ENCODE assay signal across 8 mouse cellular contexts in the genomic region with DNA sequence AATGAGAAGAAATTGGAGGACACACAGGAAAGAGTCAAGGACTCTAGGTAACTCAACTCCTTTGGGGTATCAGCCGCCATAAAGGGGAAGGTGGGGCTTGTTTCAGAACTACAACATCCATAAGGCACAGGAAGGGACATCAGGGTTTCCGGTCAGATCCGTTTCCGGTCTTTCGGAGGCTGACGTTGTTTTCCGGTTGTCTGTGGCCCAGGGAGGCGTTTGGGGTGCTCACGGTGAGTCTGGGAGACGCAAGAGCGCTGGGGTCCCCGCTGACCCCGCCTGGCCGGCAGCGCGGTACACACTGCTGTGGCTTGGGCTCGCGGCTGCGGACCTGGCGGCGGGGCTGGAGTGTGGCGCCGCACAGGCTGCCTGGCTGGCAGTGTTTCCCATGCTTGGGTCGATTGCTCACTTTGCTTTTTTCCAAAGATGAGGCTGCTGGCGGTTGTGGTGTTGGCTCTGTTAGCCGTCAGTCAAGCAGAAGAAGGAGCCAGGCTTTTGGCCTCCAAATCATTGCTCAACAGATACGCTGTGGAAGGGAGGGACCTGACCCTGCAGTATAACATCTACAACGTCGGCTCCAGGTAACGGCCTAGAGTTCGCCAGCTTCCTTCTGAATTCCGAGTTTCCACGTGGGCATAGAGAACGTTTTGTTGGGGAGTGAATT. TPM values are rescaled to one million over a fixed set of nuclear protein-coding genes. Genes with fewer than 3 reads are reported as not detected.
DNase-seq lines count a peak whose midpoint lies in the region; ATAC-seq and TF ChIP-seq lines count a peak whose summit lies in the region.

No protein-coding gene starts in this region.

- no peaks in the 10 kb centered on the region for H3K9me3 ChIP-seq in ES-Bruce4 (replicated peaks; ENCODE audit: control insufficient read depth, insufficient read depth, low read length, poor library complexity, severe bottlenecking)
- H3K9me3 ChIP-seq in forebrain, embryonic 12.5 days = no peaks in the 10 kb centered on the region
- no peaks in the 10 kb centered on the region for H3K9me3 ChIP-seq in heart, postnatal 0 days (replicated peaks; ENCODE audit: control insufficient read depth, low read length)
- no peaks in the 10 kb centered on the region for H3K9me3 ChIP-seq in liver, embryonic 14.5 days (ENCODE audit: control insufficient read depth, low read length)
- H3K9me3 ChIP-seq in neural tube, embryonic 11.5 days (ENCODE audit: control insufficient read depth, low read length) = no peaks in the 10 kb centered on the region
- no peaks in the 10 kb centered on the region for H3K9me3 ChIP-seq in stomach, embryonic 16.5 days (replicated peaks; ENCODE audit: control insufficient read depth, low read length)

- no peak for TF ChIP-seq CTCF in ES-Bruce4 (IDR thresholded peaks at IDR 0.05; ENCODE audit: low read depth, low read length)
- no peak for TF ChIP-seq CTCF in heart, postnatal 0 days (IDR thresholded peaks at IDR 0.05; ENCODE audit: low read depth)
- no peak for TF ChIP-seq CTCF in liver, embryonic 14.5 days (IDR thresholded peaks at IDR 0.05; ENCODE audit: low read depth)

- H3K4me3 ChIP-seq in ES-Bruce4 (ENCODE audit: low read depth, low read length) = peak overlapping the region; percentile 99
- H3K4me3 ChIP-seq in forebrain, embryonic 12.5 days (replicated peaks) = peak overlapping the region; percentile 85
- peak overlapping the region; percentile 79 for H3K4me3 ChIP-seq in heart, postnatal 0 days (ENCODE audit: low read depth, low read length)
- H3K4me3 ChIP-seq in liver, embryonic 14.5 days (ENCODE audit: insufficient read depth in 1 of 2, low read depth in 2 of 2, low read length in 2 of 2) = peak overlapping the region; percentile 90 to 97
- H3K4me3 ChIP-seq in neural tube, embryonic 11.5 days (ENCODE audit: low read depth, low read length) = peak overlapping the region; percentile 96
- peak overlapping the region; percentile 99 for H3K4me3 ChIP-seq in stomach, embryonic 16.5 days (replicated peaks; ENCODE audit: low read length)

- H3K27ac ChIP-seq in ES-Bruce4 (ENCODE audit: insufficient read depth, low read length) = peak overlapping the region; percentile 82
- H3K27ac ChIP-seq in forebrain, embryonic 12.5 days = 0 out of 2 replicates have a peak overlapping the region, but pooled peaks have one; percentile 51
- peak overlapping the region; percentile 66 for H3K27ac ChIP-seq in heart, postnatal 0 days (ENCODE audit: low read depth)
- H3K27ac ChIP-seq in liver, embryonic 14.5 days = peak overlapping the region; percentile 65
- peak overlapping the region; percentile 27; the same call in 1 of the 2 replicates for H3K27ac ChIP-seq in neural tube, embryonic 11.5 days (ENCODE audit: low read depth, low read length)
- H3K27ac ChIP-seq in stomach, embryonic 16.5 days (ENCODE audit: low read length) = peak overlapping the region; percentile 68

- H3K4me2 ChIP-seq in forebrain, embryonic 12.5 days = peak overlapping the region; percentile 85
- peak overlapping the region; percentile 80 for H3K4me2 ChIP-seq in heart, postnatal 0 days (ENCODE audit: low read depth, low read length)
- H3K4me2 ChIP-seq in liver, embryonic 14.5 days (ENCODE audit: low read depth) = peak overlapping the region; percentile 86
- H3K4me2 ChIP-seq in neural tube, embryonic 11.5 days (ENCODE audit: low read depth) = peak overlapping the region; percentile 58
- peak overlapping the region; percentile 90 for H3K4me2 ChIP-seq in stomach, embryonic 16.5 days (ENCODE audit: low read depth, low read length)

- no peak for TF ChIP-seq EP300 in ES-Bruce4 (IDR thresholded peaks at IDR 0.05; ENCODE audit: insufficient read depth, low read depth, low read length)
- TF ChIP-seq EP300 in heart, postnatal 0 days (IDR thresholded peaks at IDR 0.05; ENCODE audit: low read depth) = no peak
- no peak for TF ChIP-seq EP300 in liver, embryonic 14.5 days (IDR thresholded peaks at IDR 0.05; ENCODE audit: low read depth)

- WGBS in forebrain, embryonic 12.5 days = under 1% methylated on average over 34 of the region's 34 CpGs
- under 1% methylated on average over 34 of the region's 34 CpGs for WGBS in heart, postnatal 0 days
- under 1% methylated on average over 34 of the region's 34 CpGs for WGBS in liver, embryonic 14.5 days (ENCODE audit: insufficient replicate concordance)
- under 1% methylated on average over 34 of the region's 34 CpGs for WGBS in neural tube, embryonic 11.5 days
- WGBS in stomach, embryonic 16.5 days = under 1% methylated on average over 34 of the region's 34 CpGs

- peak; percentile 17 for TF ChIP-seq POLR2A in ES-Bruce4 (IDR thresholded peaks at IDR 0.05; ENCODE audit: insufficient read depth, low read length)

- no peaks in the 10 kb centered on the region for H3K27me3 ChIP-seq in ES-Bruce4 (ENCODE audit: control insufficient read depth, insufficient read depth, low read length, poor library complexity, severe bottlenecking)
- no peaks in the 10 kb centered on the region for H3K27me3 ChIP-seq in forebrain, embryonic 12.5 days
- no peaks in the 10 kb centered on the region for H3K27me3 ChIP-seq in heart, postnatal 0 days (ENCODE audit: control insufficient read depth, insufficient read depth, low read length)
- H3K27me3 ChIP-seq in liver, embryonic 14.5 days (ENCODE audit: control insufficient read depth, insufficient read depth, low read length) = no peaks in the 10 kb centered on the region
- H3K27me3 ChIP-seq in neural tube, embryonic 11.5 days (ENCODE audit: control insufficient read depth, insufficient read depth, low read length) = no peaks in the 10 kb centered on the region
- no peaks in the 10 kb centered on the region for H3K27me3 ChIP-seq in stomach, embryonic 16.5 days (ENCODE audit: control insufficient read depth, insufficient read depth, low read length)

- peak; percentile 76 for DNase-seq in c-Kit-positive CD71-positive TER-119-positive erythroid progenitor cells, embryonic 14.5 days (ENCODE audit: low spot score)
- peak; percentile 79 for DNase-seq in heart, postnatal 0 days (ENCODE audit: low spot score)
- peak; percentile 87 to 89 for DNase-seq in kidney, postnatal 36 days
- peak; percentile 76 to 77 (median 76) for DNase-seq in liver, embryonic 14.5 days (ENCODE audit: low read depth in 3 of 3, low spot score in 3 of 3)
- peak; percentile 79 for DNase-seq in neural tube, embryonic 11.5 days (ENCODE audit: low spot score)

- H3K9ac ChIP-seq in ES-Bruce4 (ENCODE audit: low read depth, poor library complexity, severe bottlenecking) = peak overlapping the region; percentile 89
- peak overlapping the region; percentile 80 for H3K9ac ChIP-seq in forebrain, embryonic 12.5 days
- peak overlapping the region; percentile 70 for H3K9ac ChIP-seq in heart, postnatal 0 days (replicated peaks; ENCODE audit: low read depth, low read length)
- H3K9ac ChIP-seq in liver, embryonic 14.5 days (replicated peaks) = peak overlapping the region; percentile 95
- peak overlapping the region; percentile 77 for H3K9ac ChIP-seq in neural tube, embryonic 11.5 days (ENCODE audit: low read length)
- peak overlapping the region; percentile 98 for H3K9ac ChIP-seq in stomach, embryonic 16.5 days (ENCODE audit: low read length)

- ATAC-seq in forebrain, embryonic 12.5 days (ENCODE audit: low FRiP score) = peak; percentile 83
- ATAC-seq in heart, postnatal 0 days (ENCODE audit: insufficient read depth, low read depth) = peak; percentile 91
- peak; percentile 83 for ATAC-seq in liver, embryonic 14.5 days (ENCODE audit: insufficient read depth)
- ATAC-seq in neural tube, embryonic 11.5 days (ENCODE audit: insufficient read depth, low FRiP score, low TSS enrichment) = peak; percentile 55; the same call in 1 of the 2 replicates
- peak; percentile 89 for ATAC-seq in stomach, embryonic 16.5 days (ENCODE audit: insufficient read depth, low FRiP score)

- peaks cover 46% of the 10 kb centered on the region for H3K36me3 ChIP-seq in ES-Bruce4 (ENCODE audit: control insufficient read depth, insufficient read depth, low read length, poor library complexity, severe bottlenecking)
- H3K36me3 ChIP-seq in forebrain, embryonic 12.5 days (replicated peaks) = peaks cover 33% of the 10 kb centered on the region
- peaks cover 26% of the 10 kb centered on the region for H3K36me3 ChIP-seq in heart, postnatal 0 days (replicated peaks; ENCODE audit: control insufficient read depth, insufficient read depth, low read length)
- peaks cover 11% of the 10 kb centered on the region for H3K36me3 ChIP-seq in liver, embryonic 14.5 days (replicated peaks; ENCODE audit: control insufficient read depth, insufficient read depth, low read depth)
- H3K36me3 ChIP-seq in neural tube, embryonic 11.5 days (ENCODE audit: control insufficient read depth, insufficient read depth, low read length) = peaks cover 4% of the 10 kb centered on the region; the same call in 1 of the 2 replicates
- peaks cover 11% of the 10 kb centered on the region; the same call in 1 of the 2 replicates for H3K36me3 ChIP-seq in stomach, embryonic 16.5 days (ENCODE audit: control insufficient read depth, insufficient read depth, low read length)

- peaks cover 1% of the 10 kb centered on the region for H3K4me1 ChIP-seq in ES-Bruce4 (ENCODE audit: control insufficient read depth, insufficient read depth, low read length)
- H3K4me1 ChIP-seq in forebrain, embryonic 12.5 days = peaks cover 16% of the 10 kb centered on the region
- peaks cover 7% of the 10 kb centered on the region; the same call in 1 of the 2 replicates for H3K4me1 ChIP-seq in heart, postnatal 0 days (ENCODE audit: control insufficient read depth, insufficient read depth)
- peaks cover 8 to 13% of the 10 kb centered on the region in 2 experiments; a peak in 3 of 4 replicates for H3K4me1 ChIP-seq in liver, embryonic 14.5 days (replicated peaks; ENCODE audit: control insufficient read depth in 2 of 2, insufficient read depth in 2 of 2, low read length in 1 of 2)
- H3K4me1 ChIP-seq in neural tube, embryonic 11.5 days (ENCODE audit: control insufficient read depth, insufficient read depth, low read length) = 0 out of 2 replicates have a peak, but pooled peaks cover 3% of the 10 kb centered on the region
- H3K4me1 ChIP-seq in stomach, embryonic 16.5 days (ENCODE audit: control insufficient read depth, insufficient read depth, low read length) = peaks cover 16% of the 10 kb centered on the region

RNA-seq across cellular contexts. Expression of a gene that starts 3.9 kb away (rescaled TPM):
- polyA plus RNA-seq in ES-Bruce4 (2011; ENCODE audit: insufficient read depth, insufficient read length, low read depth, missing spikeins) = 348 and 382 TPM in 2 replicates
- polyA plus RNA-seq in forebrain, embryonic 12.5 days (2016; fragmentation: Nextera tagmentation; extraction: Ambion mirVana) = 118 and 135 TPM in 2 replicates
- 246 and 286 TPM in 2 replicates for total RNA-seq in heart, postnatal 0 days (2014; rRNA removed; ENCODE audit: low replicate concordance)
- 144 and 146 TPM in 2 replicates for polyA plus RNA-seq in heart, postnatal 0 days (2015; fragmentation: Nextera tagmentation; extraction: Ambion mirVana)
- 165 and 230 TPM in 2 replicates for polyA plus RNA-seq in liver, embryonic 14.5 days (2012; rRNA removed)
- polyA plus RNA-seq in liver, embryonic 14.5 days (2014; fragmentation: Nextera tagmentation; extraction: Ambion mirVana) = 168 and 173 TPM in 2 replicates
- 185 and 195 TPM in 2 replicates for polyA plus RNA-seq in neural tube, embryonic 11.5 days (2014; fragmentation: Nextera tagmentation; extraction: Ambion mirVana)
- 307 and 360 TPM in 2 replicates for polyA plus RNA-seq in stomach, embryonic 16.5 days (2015; fragmentation: Nextera tagmentation; extraction: Ambion mirVana)

RNA-seq across cellular contexts. Expression of a gene that starts 26.0 kb away (rescaled TPM):
- 118 and 133 TPM in 2 replicates for polyA plus RNA-seq in ES-Bruce4 (2011; ENCODE audit: insufficient read depth, insufficient read length, low read depth, missing spikeins)
- 64.1 and 64.4 TPM in 2 replicates for polyA plus RNA-seq in forebrain, embryonic 12.5 days (2016; fragmentation: Nextera tagmentation; extraction: Ambion mirVana)
- total RNA-seq in heart, postnatal 0 days (2014; rRNA removed; ENCODE audit: low replicate concordance) = 74.9 and 82.4 TPM in 2 replicates
- 18.3 and 19.0 TPM in 2 replicates for polyA plus RNA-seq in heart, postnatal 0 days (2015; fragmentation: Nextera tagmentation; extraction: Ambion mirVana)
- 22.7 and 27.2 TPM in 2 replicates for polyA plus RNA-seq in liver, embryonic 14.5 days (2012; rRNA removed)
- 17.9 and 20.9 TPM in 2 replicates for polyA plus RNA-seq in liver, embryonic 14.5 days (2014; fragmentation: Nextera tagmentation; extraction: Ambion mirVana)
- polyA plus RNA-seq in neural tube, embryonic 11.5 days (2014; fragmentation: Nextera tagmentation; extraction: Ambion mirVana) = 80.2 and 84.0 TPM in 2 replicates
- polyA plus RNA-seq in stomach, embryonic 16.5 days (2015; fragmentation: Nextera tagmentation; extraction: Ambion mirVana) = 33.3 and 34.0 TPM in 2 replicates

RNA-seq across cellular contexts. Expression of a gene that starts 26.2 kb away (rescaled TPM):
- 71.2 and 74.9 TPM in 2 replicates for polyA plus RNA-seq in ES-Bruce4 (2011; ENCODE audit: insufficient read depth, insufficient read length, low read depth, missing spikeins)
- 146 and 147 TPM in 2 replicates for polyA plus RNA-seq in forebrain, embryonic 12.5 days (2016; fragmentation: Nextera tagmentation; extraction: Ambion mirVana)
- total RNA-seq in heart, postnatal 0 days (2014; rRNA removed; ENCODE audit: low replicate concordance) = 81.1 and 146 TPM in 2 replicates
- polyA plus RNA-seq in heart, postnatal 0 days (2015; fragmentation: Nextera tagmentation; extraction: Ambion mirVana) = 52.2 and 56.1 TPM in 2 replicates
- polyA plus RNA-seq in liver, embryonic 14.5 days (2012; rRNA removed) = 8.5 and 8.9 TPM in 2 replicates
- polyA plus RNA-seq in liver, embryonic 14.5 days (2014; fragmentation: Nextera tagmentation; extraction: Ambion mirVana) = 10.1 and 11.5 TPM in 2 replicates
- 142 and 145 TPM in 2 replicates for polyA plus RNA-seq in neural tube, embryonic 11.5 days (2014; fragmentation: Nextera tagmentation; extraction: Ambion mirVana)
- 75.4 and 81.3 TPM in 2 replicates for polyA plus RNA-seq in stomach, embryonic 16.5 days (2015; fragmentation: Nextera tagmentation; extraction: Ambion mirVana)

RNA-seq across cellular contexts. Expression of a gene that starts 26.7 kb away (rescaled TPM):
- 138 and 151 TPM in 2 replicates for polyA plus RNA-seq in ES-Bruce4 (2011; ENCODE audit: insufficient read depth, insufficient read length, low read depth, missing spikeins)
- polyA plus RNA-seq in forebrain, embryonic 12.5 days (2016; fragmentation: Nextera tagmentation; extraction: Ambion mirVana) = 137 and 138 TPM in 2 replicates
- total RNA-seq in heart, postnatal 0 days (2014; rRNA removed; ENCODE audit: low replicate concordance) = 3.6 and 34.6 TPM in 2 replicates
- 131 and 136 TPM in 2 replicates for polyA plus RNA-seq in heart, postnatal 0 days (2015; fragmentation: Nextera tagmentation; extraction: Ambion mirVana)
- polyA plus RNA-seq in liver, embryonic 14.5 days (2012; rRNA removed) = 63.1 and 73.1 TPM in 2 replicates
- polyA plus RNA-seq in liver, embryonic 14.5 days (2014; fragmentation: Nextera tagmentation; extraction: Ambion mirVana) = 60.5 and 62.0 TPM in 2 replicates
- polyA plus RNA-seq in neural tube, embryonic 11.5 days (2014; fragmentation: Nextera tagmentation; extraction: Ambion mirVana) = 82.1 and 98.4 TPM in 2 replicates
- polyA plus RNA-seq in stomach, embryonic 16.5 days (2015; fragmentation: Nextera tagmentation; extraction: Ambion mirVana) = 188 and 190 TPM in 2 replicates

RNA-seq across cellular contexts. Expression of a gene that starts 31.5 kb away (rescaled TPM):
- 33.2 and 35.1 TPM in 2 replicates for polyA plus RNA-seq in ES-Bruce4 (2011; ENCODE audit: insufficient read depth, insufficient read length, low read depth, missing spikeins)
- 0.82 and 1.2 TPM in 2 replicates for polyA plus RNA-seq in forebrain, embryonic 12.5 days (2016; fragmentation: Nextera tagmentation; extraction: Ambion mirVana)
- 0.39 and 2.5 TPM in 2 replicates for total RNA-seq in heart, postnatal 0 days (2014; rRNA removed; ENCODE audit: low replicate concordance)
- polyA plus RNA-seq in heart, postnatal 0 days (2015; fragmentation: Nextera tagmentation; extraction: Ambion mirVana) = 0.16 TPM in 1 of 2 replicates, not detected in the other
- 0.39 and 0.52 TPM in 2 replicates for polyA plus RNA-seq in liver, embryonic 14.5 days (2012; rRNA removed)
- polyA plus RNA-seq in liver, embryonic 14.5 days (2014; fragmentation: Nextera tagmentation; extraction: Ambion mirVana) = 0.25 TPM in 1 of 2 replicates, not detected in the other
- 0.70 and 0.78 TPM in 2 replicates for polyA plus RNA-seq in neural tube, embryonic 11.5 days (2014; fragmentation: Nextera tagmentation; extraction: Ambion mirVana)
- 144 and 197 TPM in 2 replicates for polyA plus RNA-seq in stomach, embryonic 16.5 days (2015; fragmentation: Nextera tagmentation; extraction: Ambion mirVana)

Comparison
In these comparisons a context has a peak if more than half of its experiments do, and no peak if none do; other contexts are left out.
1. Peak in every context shown above with its lines: DNase-seq, ATAC-seq, H3K4me3 ChIP-seq and H3K27ac ChIP-seq.
2. H3K27ac ChIP-seq: peak in every context shown above with its lines; median percentile 82 in ES-Bruce4; 68 in stomach, embryonic 16.5 days; 66 in heart, postnatal 0 days; 65 in liver, embryonic 14.5 days; 51 in forebrain, embryonic 12.5 days; 27 in neural tube, embryonic 11.5 days.